Mouse (Mus musculus) E14TG2a.4 (cell line): ENCODE results near the gene Mbtd1.

Source experiments
- H3K27me3 ChIP-seq: 2 replicates; pipeline ENCODE4 v1.6.1; 2014; ENCODE audit warnings: low read length, control low read depth; ENCODE audit not compliant: insufficient read depth
- H3K36me3 ChIP-seq: 2 replicates; pipeline ENCODE4 v1.6.1; 2014; ENCODE audit warnings: low read length, control low read depth; ENCODE audit not compliant: insufficient read depth
- H3K4me1 ChIP-seq: replicated peaks from 2 replicates; pipeline ENCODE4 v1.6.1; 2014; ENCODE audit warnings: low read depth, low read length, control low read depth
- H3K4me3 ChIP-seq: replicated peaks from 2 replicates; pipeline ENCODE4 v1.5.1; 2014; ENCODE audit warnings: mild to moderate bottlenecking, low read length
- H3K9me3 ChIP-seq: 2 replicates; pipeline ENCODE4 v1.6.1; 2014; ENCODE audit warnings: low read length, control low read depth
- CTCF ChIP-seq: conservative IDR thresholded peaks from 2 replicates; pipeline ENCODE4 v1.5.1; 2014; ENCODE audit warnings: low read length
- NANOG ChIP-seq: IDR thresholded peaks from 2 replicates; pipeline ENCODE4 v1.6.1; 2014; ENCODE audit warnings: borderline replicate concordance, low read length, mixed read lengths
- POU5F1 ChIP-seq: IDR thresholded peaks from 2 replicates; pipeline ENCODE4 v1.6.1; 2014; ENCODE audit warnings: low read length, borderline replicate concordance

Gene Mbtd1

GRCm38 (mm10) chr11:93955256-93956150 lies 69.9 kb downstream of the Mbtd1 start:
- no peaks in the 10 kb centered on the region for H3K27me3 ChIP-seq
- peak overlapping the region; percentile 93 for H3K4me3 ChIP-seq
- H3K9me3 ChIP-seq: no peaks in the 10 kb centered on the region
- peaks cover 73% of the 10 kb centered on the region for H3K4me1 ChIP-seq
- TF ChIP-seq CTCF (no peak), POU5F1 (no peak)
- peaks cover 75% of the 10 kb centered on the region for H3K36me3 ChIP-seq

- Histone ChIP-seq H3K27me3 (no peaks in the 10 kb centered on the region), H3K36me3 (peaks cover 75% of the 10 kb centered on the region), H3K4me1 (peaks cover 73% of the 10 kb centered on the region), H3K9me3 (no peaks in the 10 kb centered on the region), H3K4me3 (peak within 1 kb of the TSS; percentile 93)
- TF ChIP-seq POU5F1 (no peak), CTCF (no peak), NANOG (no peak)
Measured at GRCm38 (mm10) chr11:93956159-93956558, 70.5 kb downstream of the Mbtd1 start, which contains the start of gene Nme2. Gene Nme2, minus strand, starts transcription at chr11:93956259.

- TF ChIP-seq POU5F1 (no peak), NANOG (no peak), CTCF (no peak)
- Histone ChIP-seq H3K4me3 (peak overlapping the region; percentile 93; the same call in 1 of the 2 replicates), H3K27me3 (no peaks in the 10 kb centered on the region), H3K9me3 (no peaks in the 10 kb centered on the region), H3K36me3 (peaks cover 73% of the 10 kb centered on the region), H3K4me1 (peaks cover 73% of the 10 kb centered on the region)
Measured at GRCm38 (mm10) chr11:93957031-93957555, 71.4 kb downstream of the Mbtd1 start.

GRCm38 (mm10) chr11:93957746-93958145 lies 72.1 kb downstream of the Mbtd1 start:
- Histone ChIP-seq H3K27me3 (no peaks in the 10 kb centered on the region), H3K36me3 (peaks cover 73% of the 10 kb centered on the region)

GRCm38 (mm10) chr11:93961482-93961881 lies 75.8 kb downstream of the Mbtd1 start:
- H3K27me3 ChIP-seq: no peaks in the 10 kb centered on the region
- TF ChIP-seq NANOG (no peak), CTCF (no peak), POU5F1 (no peak)
- H3K4me3 ChIP-seq: no peak overlapping the region
- peaks cover 86% of the 10 kb centered on the region for H3K36me3 ChIP-seq
- peaks cover 86% of the 10 kb centered on the region for H3K4me1 ChIP-seq
- H3K9me3 ChIP-seq: no peaks in the 10 kb centered on the region

More at GRCm38 (mm10) chr11:93957746-93958145, 72.1 kb downstream of the Mbtd1 start:
- no peak for TF ChIP-seq POU5F1
- TF ChIP-seq CTCF: no peak
- no peak for TF ChIP-seq NANOG
- Histone ChIP-seq H3K4me1 (peaks cover 72% of the 10 kb centered on the region), H3K9me3 (no peaks in the 10 kb centered on the region), H3K4me3 (no peak overlapping the region)

GRCm38 (mm10) chr11:93963013-93963412 lies 77.4 kb downstream of the Mbtd1 start:
- TF ChIP-seq NANOG: no peak
- no peak for TF ChIP-seq POU5F1
- TF ChIP-seq CTCF: no peak
- Histone ChIP-seq H3K27me3 (no peaks in the 10 kb centered on the region), H3K9me3 (no peaks in the 10 kb centered on the region), H3K36me3 (peaks cover 80% of the 10 kb centered on the region), H3K4me1 (peaks cover 80% of the 10 kb centered on the region), H3K4me3 (no peak overlapping the region)

- TF ChIP-seq CTCF (no peak), NANOG (no peak), POU5F1 (no peak)
- Histone ChIP-seq H3K9me3 (no peaks in the 10 kb centered on the region), H3K4me3 (peak overlapping the region; percentile 52), H3K4me1 (peaks cover 83% of the 10 kb centered on the region), H3K36me3 (peaks cover 56% of the 10 kb centered on the region), H3K27me3 (no peaks in the 10 kb centered on the region)
Measured at GRCm38 (mm10) chr11:93965391-93965790, 79.7 kb downstream of the Mbtd1 start.

- Histone ChIP-seq H3K4me1 (peaks cover 77% of the 10 kb centered on the region), H3K9me3 (peaks cover 11% of the 10 kb centered on the region; the same call in 1 of the 2 replicates), H3K4me3 (peak overlapping the region; percentile 93), H3K36me3 (peaks cover 38% of the 10 kb centered on the region), H3K27me3 (no peaks in the 10 kb centered on the region)
- TF ChIP-seq CTCF (no peak), NANOG (no peak), POU5F1 (no peak)
Measured at GRCm38 (mm10) chr11:93967381-93967780, 81.7 kb downstream of the Mbtd1 start.
